Mouse (Mus musculus): ENCODE data around the gene Klf11. TPM values are rescaled to one million over a fixed set of nuclear protein-coding genes. Genes with fewer than 3 reads are reported as not detected.
A peak's percentile ranks its signal among the peaks of the same experiment; 100 is the strongest.

Klf11 gene
- 12.2 and 15.3 TPM in 2 replicates for polyA plus RNA-seq (2014; fragmentation: Nextera tagmentation; extraction: Ambion mirVana)

- Histone ChIP-seq H3K4me3 (ENCODE audit: low read depth, low read length) (peak within 1 kb of the TSS; percentile 97), H3K9ac (ENCODE audit: low read depth, low read length) (peak within 1 kb of the TSS; percentile 97), H3K4me1 (ENCODE audit: control insufficient read depth, insufficient read depth, low read length) (peaks cover 18% of the 10 kb centered on the region), H3K27ac (ENCODE audit: low read depth, low read length) (peak within 1 kb of the TSS; percentile 98), H3K27me3 (ENCODE audit: control insufficient read depth, insufficient read depth, low read length) (no peaks in the 10 kb centered on the region), H3K4me2 (peak within 1 kb of the TSS; percentile 78), H3K36me3 (ENCODE audit: control insufficient read depth, insufficient read depth, low read length) (peaks cover 17% of the 10 kb centered on the region), H3K9me3 (replicated peaks; ENCODE audit: control insufficient read depth, low read length) (no peaks in the 10 kb centered on the region)
- WGBS (ENCODE audit: insufficient replicate concordance), result under 1% methylated on average over 55 of the region's 68 CpGs
- peak; percentile 94 for ATAC-seq (replicated peaks; ENCODE audit: insufficient number of reproducible peaks, low FRiP score, low TSS enrichment)
Measured at GRCm38 (mm10) chr12:24651063-24651557, at the start of gene Klf11. TSS of gene Klf11 (plus strand) at chr12:24651274.

- Histone ChIP-seq H3K27ac (ENCODE audit: low read depth, low read length) (no peak overlapping the region), H3K4me3 (ENCODE audit: low read depth, low read length) (no peak overlapping the region), H3K9me3 (replicated peaks; ENCODE audit: control insufficient read depth, low read length) (no peaks in the 10 kb centered on the region), H3K27me3 (ENCODE audit: control insufficient read depth, insufficient read depth, low read length) (no peaks in the 10 kb centered on the region), H3K36me3 (ENCODE audit: control insufficient read depth, insufficient read depth, low read length) (no peaks in the 10 kb centered on the region), H3K4me2 (no peak overlapping the region), H3K4me1 (ENCODE audit: control insufficient read depth, insufficient read depth, low read length) (no peaks in the 10 kb centered on the region), H3K9ac (ENCODE audit: low read depth, low read length) (no peak overlapping the region)
- WGBS (ENCODE audit: insufficient replicate concordance), result 47% methylated on average over 2 of the region's 2 CpGs
- ATAC-seq (replicated peaks; ENCODE audit: insufficient number of reproducible peaks, low FRiP score, low TSS enrichment), result no peak
Measured at GRCm38 (mm10) chr12:24603266-24603665, 47.8 kb upstream of the Klf11 start.

GRCm38 (mm10) chr12:24606166-24606565 is 44.9 kb upstream of the Klf11 start:
- no peak for ATAC-seq (replicated peaks; ENCODE audit: insufficient number of reproducible peaks, low FRiP score, low TSS enrichment)
- Histone ChIP-seq H3K4me2 (no peak overlapping the region), H3K9ac (ENCODE audit: low read depth, low read length) (no peak overlapping the region), H3K27me3 (ENCODE audit: control insufficient read depth, insufficient read depth, low read length) (no peaks in the 10 kb centered on the region), H3K4me1 (ENCODE audit: control insufficient read depth, insufficient read depth, low read length) (no peaks in the 10 kb centered on the region), H3K36me3 (ENCODE audit: control insufficient read depth, insufficient read depth, low read length) (peaks cover 3% of the 10 kb centered on the region; the same call in 1 of the 2 replicates), H3K9me3 (replicated peaks; ENCODE audit: control insufficient read depth, low read length) (no peaks in the 10 kb centered on the region), H3K27ac (ENCODE audit: low read depth, low read length) (no peak overlapping the region), H3K4me3 (ENCODE audit: low read depth, low read length) (no peak overlapping the region)
- WGBS (ENCODE audit: insufficient replicate concordance), result 68% methylated on average over 10 of the region's 10 CpGs

- no peaks in the 10 kb centered on the region for H3K9me3 ChIP-seq (replicated peaks; ENCODE audit: control insufficient read depth, low read length)
- 69% methylated on average over 6 of the region's 6 CpGs for WGBS (ENCODE audit: insufficient replicate concordance)
- H3K36me3 ChIP-seq (ENCODE audit: control insufficient read depth, insufficient read depth, low read length), result peaks cover 3% of the 10 kb centered on the region; the same call in 1 of the 2 replicates
Measured at GRCm38 (mm10) chr12:24612591-24612990, 38.5 kb upstream of the Klf11 start.

GRCm38 (mm10) chr12:24614452-24615075 is 36.5 kb upstream of the Klf11 start:
- Histone ChIP-seq H3K36me3 (ENCODE audit: control insufficient read depth, insufficient read depth, low read length) (no peaks in the 10 kb centered on the region; the same call in 1 of the 2 replicates), H3K27ac (ENCODE audit: low read depth, low read length) (no peak overlapping the region), H3K4me3 (ENCODE audit: low read depth, low read length) (no peak overlapping the region), H3K27me3 (ENCODE audit: control insufficient read depth, insufficient read depth, low read length) (no peaks in the 10 kb centered on the region), H3K9ac (ENCODE audit: low read depth, low read length) (no peak overlapping the region), H3K4me2 (no peak overlapping the region), H3K9me3 (replicated peaks; ENCODE audit: control insufficient read depth, low read length) (no peaks in the 10 kb centered on the region), H3K4me1 (ENCODE audit: control insufficient read depth, insufficient read depth, low read length) (no peaks in the 10 kb centered on the region)
- no peak for ATAC-seq (replicated peaks; ENCODE audit: insufficient number of reproducible peaks, low FRiP score, low TSS enrichment)
- 81% methylated on average over 17 of the region's 17 CpGs for WGBS (ENCODE audit: insufficient replicate concordance)

More at GRCm38 (mm10) chr12:24612591-24612990, 38.5 kb upstream of the Klf11 start:
- Histone ChIP-seq H3K27ac (ENCODE audit: low read depth, low read length) (no peak overlapping the region), H3K4me2 (no peak overlapping the region), H3K27me3 (ENCODE audit: control insufficient read depth, insufficient read depth, low read length) (no peaks in the 10 kb centered on the region), H3K4me3 (ENCODE audit: low read depth, low read length) (no peak overlapping the region), H3K9ac (ENCODE audit: low read depth, low read length) (no peak overlapping the region), H3K4me1 (ENCODE audit: control insufficient read depth, insufficient read depth, low read length) (no peaks in the 10 kb centered on the region)
- no peak for ATAC-seq (replicated peaks; ENCODE audit: insufficient number of reproducible peaks, low FRiP score, low TSS enrichment)

GRCm38 (mm10) chr12:24615140-24615539 is 35.9 kb upstream of the Klf11 start:
- no peak overlapping the region for H3K9ac ChIP-seq (ENCODE audit: low read depth, low read length)
- no peaks in the 10 kb centered on the region; the same call in 1 of the 2 replicates for H3K36me3 ChIP-seq (ENCODE audit: control insufficient read depth, insufficient read depth, low read length)
- H3K4me3 ChIP-seq (ENCODE audit: low read depth, low read length), result no peak overlapping the region
- H3K9me3 ChIP-seq (replicated peaks; ENCODE audit: control insufficient read depth, low read length), result no peaks in the 10 kb centered on the region
- H3K4me2 ChIP-seq, result no peak overlapping the region
- 69% methylated on average over 3 of the region's 3 CpGs for WGBS (ENCODE audit: insufficient replicate concordance)
- no peak for ATAC-seq (replicated peaks; ENCODE audit: insufficient number of reproducible peaks, low FRiP score, low TSS enrichment)
- H3K4me1 ChIP-seq (ENCODE audit: control insufficient read depth, insufficient read depth, low read length), result no peaks in the 10 kb centered on the region
- no peaks in the 10 kb centered on the region for H3K27me3 ChIP-seq (ENCODE audit: control insufficient read depth, insufficient read depth, low read length)
- no peak overlapping the region for H3K27ac ChIP-seq (ENCODE audit: low read depth, low read length)

- Histone ChIP-seq H3K9ac (ENCODE audit: low read depth, low read length) (no peak overlapping the region), H3K27me3 (ENCODE audit: control insufficient read depth, insufficient read depth, low read length) (no peaks in the 10 kb centered on the region), H3K4me2 (no peak overlapping the region), H3K4me1 (ENCODE audit: control insufficient read depth, insufficient read depth, low read length) (peaks cover 6% of the 10 kb centered on the region; the same call in 1 of the 2 replicates), H3K27ac (ENCODE audit: low read depth, low read length) (no peak overlapping the region), H3K9me3 (replicated peaks; ENCODE audit: control insufficient read depth, low read length) (no peaks in the 10 kb centered on the region), H3K36me3 (ENCODE audit: control insufficient read depth, insufficient read depth, low read length) (no peaks in the 10 kb centered on the region; the same call in 1 of the 2 replicates), H3K4me3 (ENCODE audit: low read depth, low read length) (no peak overlapping the region)
- ATAC-seq (replicated peaks; ENCODE audit: insufficient number of reproducible peaks, low FRiP score, low TSS enrichment), result no peak
- 70% methylated on average over 4 of the region's 4 CpGs for WGBS (ENCODE audit: insufficient replicate concordance)
Measured at GRCm38 (mm10) chr12:24619436-24619835, 31.6 kb upstream of the Klf11 start.

GRCm38 (mm10) chr12:24623486-24624251 is 27.4 kb upstream of the Klf11 start:
- Histone ChIP-seq H3K36me3 (ENCODE audit: control insufficient read depth, insufficient read depth, low read length) (no peaks in the 10 kb centered on the region), H3K9ac (ENCODE audit: low read depth, low read length) (no peak overlapping the region), H3K9me3 (replicated peaks; ENCODE audit: control insufficient read depth, low read length) (no peaks in the 10 kb centered on the region), H3K4me3 (ENCODE audit: low read depth, low read length) (no peak overlapping the region), H3K27ac (ENCODE audit: low read depth, low read length) (no peak overlapping the region), H3K4me2 (no peak overlapping the region), H3K4me1 (ENCODE audit: control insufficient read depth, insufficient read depth, low read length) (peaks cover 8% of the 10 kb centered on the region; the same call in 1 of the 2 replicates), H3K27me3 (ENCODE audit: control insufficient read depth, insufficient read depth, low read length) (no peaks in the 10 kb centered on the region)
- 65% methylated on average over 12 of the region's 12 CpGs for WGBS (ENCODE audit: insufficient replicate concordance)
- ATAC-seq (replicated peaks; ENCODE audit: insufficient number of reproducible peaks, low FRiP score, low TSS enrichment), result no peak

Measured in heart, embryonic 11.5 days (tissue).